Comparison of ENCODE assay signal across 14 mouse cellular contexts in the genomic region with DNA sequence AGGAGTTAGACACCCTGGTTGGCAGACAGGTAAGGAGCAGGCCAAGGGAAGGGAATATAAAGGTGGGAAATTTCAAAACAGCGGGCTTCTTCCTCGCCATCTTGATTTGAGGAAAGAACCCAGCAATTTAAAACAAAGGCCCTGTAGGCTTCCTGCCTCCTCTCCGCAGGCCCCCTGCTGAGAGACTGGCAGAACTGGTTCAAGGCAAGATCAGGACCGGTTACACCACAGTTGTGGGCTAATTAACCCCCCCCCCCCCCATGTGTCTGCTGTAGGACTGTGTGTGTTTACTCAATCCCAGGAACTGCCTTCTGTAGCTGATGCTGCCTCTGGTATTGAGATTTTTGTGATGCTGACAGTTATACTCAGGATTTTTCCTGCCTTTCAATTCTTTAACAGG. TPM values are rescaled to one million over a fixed set of nuclear protein-coding genes. Genes with fewer than 3 reads are reported as not detected.
DNase-seq lines count a peak whose midpoint lies in the region; ATAC-seq and TF ChIP-seq lines count a peak whose summit lies in the region.
"Had no signal": no experiment of that assay in that cellular context is flagged by ENCODE, and none has a peak within 500 bp of the region (broad histone marks: within the 10 kb centered on the region; RNA-seq: fewer than 3 reads in every experiment).

No protein-coding gene starts in this region.

- H3K4me3 ChIP-seq in forebrain, embryonic 11.5 days (ENCODE audit: low read depth, low read length): no peak overlapping the region
- H3K4me3 ChIP-seq in forebrain, embryonic 14.5 days (ENCODE audit: low read depth, low read length): no peak overlapping the region
- peak overlapping the region; percentile 42 to 55 for H3K4me3 ChIP-seq in ES-E14 (ENCODE audit: insufficient read depth in 1 of 2, low read depth in 1 of 2, low read length in 2 of 2, poor library complexity in 1 of 2, severe bottlenecking in 1 of 2)
- no peak overlapping the region for H3K4me3 ChIP-seq in intestine, embryonic 15.5 days (replicated peaks)
- H3K4me3 ChIP-seq: embryonic facial prominence, embryonic 15.5 days had no signal

- in situ Hi-C loops in ES-E14 (cut with MboI; ENCODE audit: low sequenced_read_pairs in 2 of 2, unreplicated experiment in 2 of 2): no loop called here

- H3K27me3 ChIP-seq in forebrain, embryonic 11.5 days (ENCODE audit: control insufficient read depth, insufficient read depth, low read length): no peaks in the 10 kb centered on the region
- H3K27me3 ChIP-seq in forebrain, embryonic 14.5 days (replicated peaks; ENCODE audit: control insufficient read depth, insufficient read depth, low read length): no peaks in the 10 kb centered on the region
- no peaks in the 10 kb centered on the region for H3K27me3 ChIP-seq in intestine, embryonic 15.5 days (replicated peaks)
- H3K27me3 ChIP-seq: embryonic facial prominence, embryonic 15.5 days had no signal

- no peak for ATAC-seq in forebrain, embryonic 11.5 days (replicated peaks; ENCODE audit: low FRiP score)
- no peak for ATAC-seq in forebrain, embryonic 14.5 days
- peak; percentile 30 for ATAC-seq in intestine, embryonic 15.5 days
- ATAC-seq: CD4-positive, CD25-positive, alpha-beta regulatory T cell, adult 4 months; liver, postnatal 0 days had no signal

- no peak overlapping the region for H3K27ac ChIP-seq in forebrain, embryonic 11.5 days (ENCODE audit: low read depth, low read length)
- no peak overlapping the region for H3K27ac ChIP-seq in forebrain, embryonic 14.5 days (ENCODE audit: low read depth, low read length)
- H3K27ac ChIP-seq in ES-E14 (ENCODE audit: insufficient read depth, low read depth, low read length, poor library complexity, severe bottlenecking): peak overlapping the region; percentile 8; the same call in 1 of the 2 replicates
- no peak overlapping the region for H3K27ac ChIP-seq in intestine, embryonic 15.5 days
- H3K27ac ChIP-seq: embryonic facial prominence, embryonic 15.5 days had no signal

- intact Hi-C loops in left cerebral cortex, postnatal 14 days (cut with DNase I): loop anchor here (10.0 kb wide), 1 partner anchor 1971 kb away; no protein-coding TSS in a partner anchor

- WGBS in forebrain, embryonic 11.5 days: 34% methylated on average over 4 of the region's 4 CpGs
- WGBS in forebrain, embryonic 14.5 days: 29% methylated on average over 4 of the region's 4 CpGs
- 44% methylated on average over 4 of the region's 4 CpGs for WGBS in intestine, embryonic 15.5 days

- no peaks in the 10 kb centered on the region for H3K36me3 ChIP-seq in forebrain, embryonic 11.5 days (ENCODE audit: control insufficient read depth, insufficient read depth, low read length)
- no peaks in the 10 kb centered on the region for H3K36me3 ChIP-seq in forebrain, embryonic 14.5 days (ENCODE audit: control insufficient read depth, insufficient read depth, low read length)
- no peaks in the 10 kb centered on the region for H3K36me3 ChIP-seq in ES-E14 (ENCODE audit: control insufficient read depth, insufficient read depth, low read length, poor library complexity, severe bottlenecking)
- no peaks in the 10 kb centered on the region for H3K36me3 ChIP-seq in intestine, embryonic 15.5 days
- H3K36me3 ChIP-seq: embryonic facial prominence, embryonic 15.5 days had no signal

- H3K9ac ChIP-seq in forebrain, embryonic 11.5 days (ENCODE audit: low read length): no peak overlapping the region
- H3K9ac ChIP-seq in forebrain, embryonic 14.5 days (ENCODE audit: low read length): no peak overlapping the region
- no peak overlapping the region; the same call in 1 of the 2 replicates for H3K9ac ChIP-seq in ES-E14 (ENCODE audit: insufficient read depth, low read depth, low read length, poor library complexity, severe bottlenecking)
- no peak overlapping the region for H3K9ac ChIP-seq in intestine, embryonic 15.5 days
- H3K9ac ChIP-seq: embryonic facial prominence, embryonic 15.5 days; liver, postnatal 0 days had no signal

- no peaks in the 10 kb centered on the region for H3K9me3 ChIP-seq in forebrain, embryonic 11.5 days (ENCODE audit: control insufficient read depth, low read length)
- H3K9me3 ChIP-seq in forebrain, embryonic 14.5 days (replicated peaks; ENCODE audit: control insufficient read depth, low read length): no peaks in the 10 kb centered on the region
- no peaks in the 10 kb centered on the region for H3K9me3 ChIP-seq in ES-E14 (ENCODE audit: control insufficient read depth, insufficient read depth, low read depth, low read length)
- no peaks in the 10 kb centered on the region for H3K9me3 ChIP-seq in intestine, embryonic 15.5 days
- H3K9me3 ChIP-seq: embryonic facial prominence, embryonic 15.5 days had no signal

- peaks cover 6% of the 10 kb centered on the region; the same call in 1 of the 2 replicates for H3K4me1 ChIP-seq in forebrain, embryonic 11.5 days (replicated peaks; ENCODE audit: control insufficient read depth, insufficient read depth, low read length)
- H3K4me1 ChIP-seq in forebrain, embryonic 14.5 days (ENCODE audit: control insufficient read depth, insufficient read depth, low read length): peaks cover 9% of the 10 kb centered on the region; the same call in 1 of the 2 replicates
- H3K4me1 ChIP-seq in ES-E14 (ENCODE audit: control insufficient read depth in 2 of 2, insufficient read depth in 2 of 2, low read length in 2 of 2, poor library complexity in 1 of 2): peaks cover 0 to 9% of the 10 kb centered on the region in 2 experiments; a peak in 2 of 4 replicates
- peaks cover 4% of the 10 kb centered on the region; the same call in 1 of the 2 replicates for H3K4me1 ChIP-seq in intestine, embryonic 15.5 days (replicated peaks)

- peak; percentile 57 for DNase-seq in forebrain, embryonic 11.5 days (ENCODE audit: low spot score)
- no peak for DNase-seq in forebrain, embryonic 14.5 days (ENCODE audit: low spot score)
- DNase-seq in ES-E14 (ENCODE audit: low read depth, low spot score): peak; percentile 60
- DNase-seq in lung, postnatal 25 days (ENCODE audit: low spot score): peak; percentile 21
- DNase-seq in liver: no peak
- no peak for DNase-seq in MN1 (ENCODE audit: low spot score)
- no peak for DNase-seq in left cerebral cortex, postnatal 14 days (ENCODE audit: low spot score in 2 of 2)
- DNase-seq: adrenal gland, postnatal 25 days; gastrocnemius, postnatal 25 days; heart, postnatal 4 days; liver, postnatal 0 days had no signal

- H3K4me2 ChIP-seq in forebrain, embryonic 11.5 days (ENCODE audit: low read depth, low read length, severe bottlenecking): no peak overlapping the region
- H3K4me2 ChIP-seq in forebrain, embryonic 14.5 days (ENCODE audit: low read length): no peak overlapping the region
- no peak overlapping the region for H3K4me2 ChIP-seq in intestine, embryonic 15.5 days (replicated peaks)
- H3K4me2 ChIP-seq: embryonic facial prominence, embryonic 15.5 days had no signal

TF ChIP-seq in ES-E14, 5 proteins besides CTCF, POLR2A, EP300 and RAD21:
- TF ChIP-seq MAFK (IDR thresholded peaks at IDR 0.05; ENCODE audit: insufficient read depth, low read depth, low read length) (no peak), ZC3H11A (IDR thresholded peaks at IDR 0.05; ENCODE audit: borderline replicate concordance, low read depth, low read length) (no peak), CHD2 (IDR thresholded peaks at IDR 0.05; ENCODE audit: low read depth, low read length) (no peak), HCFC1 (IDR thresholded peaks at IDR 0.05; ENCODE audit: borderline replicate concordance, insufficient read depth, low read length) (no peak), ZNF384 (IDR thresholded peaks at IDR 0.05; ENCODE audit: low read depth, low read length) (no peak)

RNA-seq across cellular contexts. Expression of gene G2e3, which starts 1.7 kb away (rescaled TPM):
- polyA plus RNA-seq in forebrain, embryonic 11.5 days (2014; fragmentation: Nextera tagmentation; extraction: Ambion mirVana): 46.2 and 51.7 TPM in 2 replicates
- 28.8 and 33.3 TPM in 2 replicates for polyA plus RNA-seq in forebrain, embryonic 14.5 days (2014; fragmentation: Nextera tagmentation; extraction: Ambion mirVana)
- 37.9 and 59.1 TPM in 2 replicates for total RNA-seq in ES-E14 (2012; rRNA removed)
- 26.4 and 29.6 TPM in 2 replicates for polyA plus RNA-seq in intestine, embryonic 15.5 days (2015; fragmentation: Nextera tagmentation; extraction: Ambion mirVana)
- total RNA-seq in left cerebral cortex, postnatal 14 days (2021): 1 to 10 TPM; 8.7 to 9.0 TPM

RNA-seq across cellular contexts. Expression of gene Scfd1, which starts 31.2 kb away (rescaled TPM):
- 68.7 and 74.6 TPM in 2 replicates for polyA plus RNA-seq in forebrain, embryonic 11.5 days (2014; fragmentation: Nextera tagmentation; extraction: Ambion mirVana)
- polyA plus RNA-seq in forebrain, embryonic 14.5 days (2014; fragmentation: Nextera tagmentation; extraction: Ambion mirVana): 66.0 and 68.3 TPM in 2 replicates
- 23.7 and 35.3 TPM in 2 replicates for total RNA-seq in ES-E14 (2012; rRNA removed)
- polyA plus RNA-seq in intestine, embryonic 15.5 days (2015; fragmentation: Nextera tagmentation; extraction: Ambion mirVana): 73.7 and 77.4 TPM in 2 replicates
- 10 to 100 TPM; 38.6 to 41.3 TPM for total RNA-seq in left cerebral cortex, postnatal 14 days (2021)

Comparison
In these comparisons a context has a peak if more than half of its experiments do, and no peak if none do; other contexts are left out.
1. DNase-seq: peak in forebrain, embryonic 11.5 days (single experiment), ES-E14 (single experiment) and lung, postnatal 25 days (single experiment); none in forebrain, embryonic 14.5 days (single experiment), liver (single experiment), MN1 (single experiment) and left cerebral cortex, postnatal 14 days (0 of 2).
2. H3K4me3 ChIP-seq: peak in ES-E14 (2 of 2); none in forebrain, embryonic 11.5 days (single experiment), forebrain, embryonic 14.5 days (single experiment) and intestine, embryonic 15.5 days (single experiment).